8 mouse cellular contexts compared by ENCODE assay signal in genomic region chr16:91465505-91466240, GRCm38 (mm10). TPM values are rescaled to one million over a fixed set of nuclear protein-coding genes. Genes with fewer than 3 reads are reported as not detected.
DNase-seq lines count a peak whose midpoint lies in the region; ATAC-seq and TF ChIP-seq lines count a peak whose summit lies in the region.

No protein-coding gene starts in this region.

- H3K27me3 ChIP-seq in embryonic facial prominence, embryonic 12.5 days = no peaks in the 10 kb centered on the region

- H3K4me3 ChIP-seq in layer of hippocampus, adult 2 months = peak overlapping the region; percentile 73
- H3K4me3 ChIP-seq in embryonic facial prominence, embryonic 12.5 days = peak overlapping the region; percentile 57

- no peaks in the 10 kb centered on the region for H3K9me3 ChIP-seq in embryonic facial prominence, embryonic 12.5 days

- H3K9ac ChIP-seq in embryonic facial prominence, embryonic 12.5 days = peak overlapping the region; percentile 67

- ATAC-seq in embryonic facial prominence, embryonic 12.5 days (ENCODE audit: insufficient number of reproducible peaks, insufficient read depth, low FRiP score, low TSS enrichment) = no peak

- peaks cover 12% of the 10 kb centered on the region for H3K4me1 ChIP-seq in embryonic facial prominence, embryonic 12.5 days

- no peak for DNase-seq in layer of hippocampus, adult 2 months (ENCODE audit: low spot score in 2 of 2)
- no peak for DNase-seq in layer of hippocampus, adult 18-20 months (ENCODE audit: low spot score in 2 of 2)
- peak; percentile 75 for DNase-seq in induced T-regulatory cell, adult 2 months (ENCODE audit: low read depth)
- DNase-seq in naive thymus-derived CD4-positive, alpha-beta T cell, adult 2 months (ENCODE audit: low read depth) = peak; percentile 56
- no peak for DNase-seq in layer of hippocampus, adult 8-10 months (ENCODE audit: low spot score in 2 of 2)
- no peak for DNase-seq in MN1 (ENCODE audit: low spot score)
- DNase-seq in embryo, embryonic 10 days (ENCODE audit: low spot score) = no peak

- no peaks in the 10 kb centered on the region for H3K36me3 ChIP-seq in embryonic facial prominence, embryonic 12.5 days

- H3K4me2 ChIP-seq in embryonic facial prominence, embryonic 12.5 days (replicated peaks) = peak overlapping the region; percentile 91

- H3K27ac ChIP-seq in layer of hippocampus, adult 2 months = peak overlapping the region; percentile 68
- H3K27ac ChIP-seq in embryonic facial prominence, embryonic 12.5 days = no peak overlapping the region

- 43% methylated on average over 13 of the region's 13 CpGs for WGBS in embryonic facial prominence, embryonic 12.5 days

- TF ChIP-seq CTCF in layer of hippocampus, adult 2 months (conservative IDR thresholded peaks at IDR 0.05) = no peak

RNA-seq across cellular contexts. Expression of gene Ifnar1, which starts 19.4 kb away (rescaled TPM):
- total RNA-seq in layer of hippocampus, adult 2 months (2021) = 10 to 100 TPM; 42.2 to 45.9 TPM
- 10 to 100 TPM; 40.9 to 44.4 TPM for total RNA-seq in layer of hippocampus, adult 18-20 months (2021)
- polyA plus RNA-seq in embryonic facial prominence, embryonic 12.5 days (2016; fragmentation: Nextera tagmentation; extraction: Ambion mirVana) = 69.3 and 71.6 TPM in 2 replicates
- 10 to 100 TPM; 44.9 to 54.0 (median 48.4) TPM for total RNA-seq in layer of hippocampus, adult 8-10 months (2022)

RNA-seq across cellular contexts. Expression of gene Il10rb, which starts 59.7 kb away (rescaled TPM):
- total RNA-seq in layer of hippocampus, adult 2 months (2021) = 1 to 10 TPM; 8.6 to 9.0 TPM
- total RNA-seq in layer of hippocampus, adult 18-20 months (2021) = 1 to 10 TPM; 7.8 to 9.5 TPM
- 14.1 TPM in 2 replicates for polyA plus RNA-seq in embryonic facial prominence, embryonic 12.5 days (2016; fragmentation: Nextera tagmentation; extraction: Ambion mirVana)
- 10 to 100 TPM in 3 of 4 experiments, 1 to 10 TPM in 1; 9.6 to 18.3 (median 14.3) TPM for total RNA-seq in layer of hippocampus, adult 8-10 months (2022)

Comparison
In these comparisons a context has a peak if more than half of its experiments do, and no peak if none do; other contexts are left out.
1. DNase-seq: peak in induced T-regulatory cell, adult 2 months (single experiment) and naive thymus-derived CD4-positive, alpha-beta T cell, adult 2 months (single experiment); none in layer of hippocampus, adult 2 months (0 of 2), layer of hippocampus, adult 18-20 months (0 of 2), layer of hippocampus, adult 8-10 months (0 of 2), MN1 (single experiment) and embryo, embryonic 10 days (single experiment).